Mouse (Mus musculus): Measurements from ENCODE around the gene Exoc2. TPM values are rescaled to one million over a fixed set of nuclear protein-coding genes. Genes with fewer than 3 reads are reported as not detected.

The Exoc2 gene
- polyA plus RNA-seq (2012; rRNA removed; ENCODE audit: low replicate concordance): 8.0 and 11.4 TPM in 2 replicates

GRCm38 (mm10) chr13:30973501-30974246 is at the start of gene Exoc2, which contains the start of gene Gm5447:
TSS of gene Exoc2 (minus strand) at chr13:30974093.
TSS of gene Gm5447 (plus strand) at chr13:30974204.

GRCm38 (mm10) chr13:30947540-30947939 is 26.4 kb downstream of the Exoc2 start, which contains the start of gene Hus1b:
TSS of gene Hus1b (minus strand) at chr13:30947759.

Other genes with a start within 250 kb of the Exoc2 start
- gene Irf4, start 224.9 kb downstream of the Exoc2 start, polyA plus RNA-seq (2012; rRNA removed; ENCODE audit: low replicate concordance): 11.1 and 14.6 TPM in 2 replicates
- 0.11 and 0.16 TPM in 2 replicates for gene Hus1b, start 26.3 kb downstream of the Exoc2 start, polyA plus RNA-seq (2012; rRNA removed; ENCODE audit: low replicate concordance)
- 0.06 TPM in 1 of 2 replicates, not detected in the other for gene Gm5447, start 111 bp upstream of the Exoc2 start, polyA plus RNA-seq (2012; rRNA removed; ENCODE audit: low replicate concordance)